Mouse (Mus musculus) splenic B cell, adult 2 months (primary cell): ENCODE data around the gene Adamts15.

Source experiments
- DNase-seq: peaks from one replicate; pipeline ENCODE4 v3.0.0-alpha.2; 2011; ENCODE audit warnings: low read depth, low spot score
- H3K27me3 ChIP-seq: 2 replicates; pipeline ENCODE4 v1.6.1; 2012; ENCODE audit warnings: mild to moderate bottlenecking, low read length, moderate library complexity, mixed read lengths; ENCODE audit not compliant: control insufficient read depth, poor library complexity, insufficient read depth, severe bottlenecking
- H3K36me3 ChIP-seq: 2 replicates; pipeline ENCODE4 v1.6.1; 2012; ENCODE audit warnings: mild to moderate bottlenecking, low read length, moderate library complexity, mixed read lengths; ENCODE audit not compliant: control insufficient read depth, poor library complexity, insufficient read depth, severe bottlenecking

Gene Adamts15

GRCm38 (mm10) chr9:30912161-30912560, 10.1 kb downstream of the Adamts15 start:
- Histone ChIP-seq H3K27me3 (no peaks in the 10 kb centered on the region), H3K36me3 (no peaks in the 10 kb centered on the region)
- DNase-seq, result no peak

- DNase-seq, result no peak
- Histone ChIP-seq H3K27me3 (no peaks in the 10 kb centered on the region), H3K36me3 (no peaks in the 10 kb centered on the region)
Measured at GRCm38 (mm10) chr9:30910491-30910890, 11.8 kb downstream of the Adamts15 start.

- DNase-seq, result no peak
- Histone ChIP-seq H3K27me3 (no peaks in the 10 kb centered on the region), H3K36me3 (no peaks in the 10 kb centered on the region)
Measured at GRCm38 (mm10) chr9:30908973-30909372, 13.3 kb downstream of the Adamts15 start.

- no peak for DNase-seq
- no peaks in the 10 kb centered on the region for H3K36me3 ChIP-seq
- H3K27me3 ChIP-seq, result no peaks in the 10 kb centered on the region
Measured at GRCm38 (mm10) chr9:30908296-30908690, 14.0 kb downstream of the Adamts15 start.

GRCm38 (mm10) chr9:30907677-30908295, 14.5 kb downstream of the Adamts15 start:
- Histone ChIP-seq H3K36me3 (no peaks in the 10 kb centered on the region), H3K27me3 (no peaks in the 10 kb centered on the region)
- DNase-seq, result no peak

GRCm38 (mm10) chr9:30906426-30906825, 15.8 kb downstream of the Adamts15 start:
- no peaks in the 10 kb centered on the region for H3K36me3 ChIP-seq
- no peak for DNase-seq

GRCm38 (mm10) chr9:30905861-30906260, 16.4 kb downstream of the Adamts15 start:
- H3K27me3 ChIP-seq, result no peaks in the 10 kb centered on the region
- H3K36me3 ChIP-seq, result no peaks in the 10 kb centered on the region
- DNase-seq, result no peak

More at GRCm38 (mm10) chr9:30906426-30906825, 15.8 kb downstream of the Adamts15 start:
- no peaks in the 10 kb centered on the region for H3K27me3 ChIP-seq

GRCm38 (mm10) chr9:30903266-30903665, 19.0 kb downstream of the Adamts15 start:
- Histone ChIP-seq H3K36me3 (no peaks in the 10 kb centered on the region), H3K27me3 (no peaks in the 10 kb centered on the region)
- DNase-seq, result no peak

- H3K27me3 ChIP-seq, result no peaks in the 10 kb centered on the region
- no peaks in the 10 kb centered on the region for H3K36me3 ChIP-seq
- no peak for DNase-seq
Measured at GRCm38 (mm10) chr9:30902641-30903040, 19.6 kb downstream of the Adamts15 start.

- H3K36me3 ChIP-seq, result no peaks in the 10 kb centered on the region
- H3K27me3 ChIP-seq, result no peaks in the 10 kb centered on the region
- DNase-seq, result no peak
Measured at GRCm38 (mm10) chr9:30902152-30902551, 20.1 kb downstream of the Adamts15 start.

- Histone ChIP-seq H3K27me3 (no peaks in the 10 kb centered on the region), H3K36me3 (no peaks in the 10 kb centered on the region)
- no peak for DNase-seq
Measured at GRCm38 (mm10) chr9:30897169-30897568, 25.1 kb downstream of the Adamts15 start.

GRCm38 (mm10) chr9:30896752-30897151, 25.5 kb downstream of the Adamts15 start:
- no peaks in the 10 kb centered on the region for H3K36me3 ChIP-seq
- no peaks in the 10 kb centered on the region for H3K27me3 ChIP-seq
- no peak for DNase-seq

- H3K27me3 ChIP-seq, result no peaks in the 10 kb centered on the region
- DNase-seq, result no peak
- H3K36me3 ChIP-seq, result no peaks in the 10 kb centered on the region
Measured at GRCm38 (mm10) chr9:30895618-30896017, 26.6 kb downstream of the Adamts15 start.

- DNase-seq, result no peak
- Histone ChIP-seq H3K27me3 (no peaks in the 10 kb centered on the region), H3K36me3 (no peaks in the 10 kb centered on the region)
Measured at GRCm38 (mm10) chr9:30886276-30886675, 36.0 kb downstream of the Adamts15 start.

GRCm38 (mm10) chr9:30880553-30880952, 41.7 kb downstream of the Adamts15 start:
- DNase-seq, result no peak
- Histone ChIP-seq H3K27me3 (no peaks in the 10 kb centered on the region), H3K36me3 (no peaks in the 10 kb centered on the region)

- Histone ChIP-seq H3K27me3 (no peaks in the 10 kb centered on the region), H3K36me3 (no peaks in the 10 kb centered on the region)
- DNase-seq, result no peak
Measured at GRCm38 (mm10) chr9:30879947-30880273, 42.3 kb downstream of the Adamts15 start.
